Mouse (Mus musculus) spleen, postnatal 10 days (tissue): ENCODE results near the gene Ereg.
A peak's percentile ranks its signal among the peaks of the same experiment; 100 is the strongest.

ENCODE experiments used
- DNase-seq, 2 experiments: peaks; one replicate each; pipeline ENCODE4 v3.0.0; 2021 to 2022; ENCODE audit warnings: low spot score in 2 of 2

Gene Ereg

DNA sequence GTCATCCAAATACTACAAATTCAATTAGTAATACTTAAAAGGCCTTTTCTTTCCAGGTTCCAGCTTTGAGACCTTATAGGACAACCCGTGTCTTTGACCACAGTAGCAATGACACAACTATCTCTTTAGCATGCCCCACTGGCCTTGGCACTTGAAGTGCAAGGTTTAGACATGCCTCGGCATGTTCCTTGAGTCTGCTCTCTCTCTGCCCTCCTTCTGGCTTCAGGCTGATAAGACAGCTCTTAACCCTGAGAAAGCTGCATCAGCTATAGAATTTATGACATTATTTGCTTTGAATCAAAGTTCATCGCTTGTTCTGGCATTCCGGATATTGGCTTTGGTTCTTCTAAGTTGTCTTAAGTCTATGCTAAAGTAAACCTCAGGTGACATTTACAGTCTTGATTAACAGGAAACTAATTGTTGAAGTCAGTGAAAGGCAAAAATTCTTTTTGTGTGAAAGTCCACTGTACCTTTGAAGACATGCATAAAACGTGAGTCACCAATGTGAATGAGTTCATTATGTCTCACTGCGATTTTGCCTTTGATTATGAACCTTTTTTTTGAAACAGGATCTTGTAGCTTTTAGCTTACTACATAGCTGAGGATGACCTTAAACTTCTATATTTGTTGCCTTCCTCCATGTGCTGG is 35.7 kb downstream of the Ereg start:
- DNase-seq, result no peak

DNA sequence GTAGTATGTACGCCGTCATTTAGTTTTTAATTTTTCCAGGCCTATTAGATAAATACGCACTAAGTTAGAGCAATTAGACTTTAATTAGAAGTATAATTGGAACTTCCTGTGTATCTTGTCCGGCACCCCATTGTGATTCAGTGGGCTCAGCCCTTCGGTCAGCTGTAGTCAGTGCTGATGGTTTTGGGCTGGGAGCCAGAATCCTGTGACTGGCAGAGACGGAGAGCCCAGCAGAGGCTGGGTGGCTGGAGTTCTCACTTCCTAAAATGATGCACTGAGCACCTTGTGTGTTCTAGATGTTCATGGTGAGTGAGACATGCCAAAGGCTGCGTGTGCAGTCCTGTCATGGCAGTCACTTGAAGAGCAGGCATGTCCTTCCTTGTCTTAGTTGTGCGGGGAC is 36.6 kb downstream of the Ereg start:
- DNase-seq, result no peak

- no peak for DNase-seq
Observed at GRCm38 (mm10) chr5:91113967-91114366, 39.5 kb downstream of the Ereg start.

- DNase-seq, result no peak
Observed at GRCm38 (mm10) chr5:91114574-91114973, 40.2 kb downstream of the Ereg start.

GRCm38 (mm10) chr5:91118618-91119017 is 44.2 kb downstream of the Ereg start:
- DNase-seq, result no peak

- DNase-seq, result no peak
Observed at GRCm38 (mm10) chr5:91123404-91123803, 49.0 kb downstream of the Ereg start.

- no peak for DNase-seq
Observed at GRCm38 (mm10) chr5:91124140-91124539, 49.7 kb downstream of the Ereg start.

- no peak for DNase-seq
Observed at GRCm38 (mm10) chr5:91126623-91127022, 52.2 kb downstream of the Ereg start.

DNA sequence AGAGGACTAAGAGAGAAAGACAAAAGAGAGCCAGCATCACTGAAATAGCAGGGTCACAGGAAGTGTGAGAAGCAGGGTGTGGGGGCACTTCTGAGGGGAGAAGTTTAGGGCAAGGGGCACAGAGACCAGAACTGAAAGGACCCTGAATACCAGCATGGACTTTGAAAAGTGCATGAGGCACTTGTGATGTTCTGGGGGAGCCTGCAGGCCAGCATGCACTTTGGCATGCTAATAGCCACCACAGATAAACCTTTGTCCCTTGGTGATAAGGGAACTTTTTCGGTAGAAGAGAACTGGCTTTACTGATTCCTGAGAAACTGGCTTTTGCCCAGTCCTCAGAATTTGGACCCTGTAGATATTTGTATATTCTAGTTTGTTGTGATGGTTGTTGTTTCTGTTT is 60.5 kb downstream of the Ereg start:
- no peak for DNase-seq

DNA sequence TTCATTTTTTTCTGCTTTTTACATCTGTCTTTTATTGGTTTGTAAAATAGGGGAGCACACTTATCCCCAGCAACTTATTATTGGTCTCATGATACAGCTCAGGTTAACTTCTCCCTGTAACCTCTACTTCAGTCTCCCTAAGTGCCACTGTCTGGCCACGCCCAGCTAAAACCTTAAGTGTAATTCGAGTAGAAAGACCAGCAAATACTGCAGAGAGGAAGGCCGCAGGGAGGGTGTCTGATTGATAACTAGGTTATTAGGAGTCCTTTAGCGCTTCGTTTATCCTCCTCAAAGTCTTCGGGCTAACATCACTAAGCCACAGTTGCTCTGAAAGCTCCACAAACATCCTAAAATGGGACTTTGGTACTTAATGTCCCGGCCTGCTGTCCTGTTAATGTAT is 64.5 kb downstream of the Ereg start:
- DNase-seq, result no peak

GRCm38 (mm10) chr5:91139446-91139873 is 65.0 kb downstream of the Ereg start, which contains the start of gene Areg:
Gene Areg, plus strand, starts transcription at chr5:91139599.
- peak in 1 of 2 experiments; percentile 36 for DNase-seq

DNA sequence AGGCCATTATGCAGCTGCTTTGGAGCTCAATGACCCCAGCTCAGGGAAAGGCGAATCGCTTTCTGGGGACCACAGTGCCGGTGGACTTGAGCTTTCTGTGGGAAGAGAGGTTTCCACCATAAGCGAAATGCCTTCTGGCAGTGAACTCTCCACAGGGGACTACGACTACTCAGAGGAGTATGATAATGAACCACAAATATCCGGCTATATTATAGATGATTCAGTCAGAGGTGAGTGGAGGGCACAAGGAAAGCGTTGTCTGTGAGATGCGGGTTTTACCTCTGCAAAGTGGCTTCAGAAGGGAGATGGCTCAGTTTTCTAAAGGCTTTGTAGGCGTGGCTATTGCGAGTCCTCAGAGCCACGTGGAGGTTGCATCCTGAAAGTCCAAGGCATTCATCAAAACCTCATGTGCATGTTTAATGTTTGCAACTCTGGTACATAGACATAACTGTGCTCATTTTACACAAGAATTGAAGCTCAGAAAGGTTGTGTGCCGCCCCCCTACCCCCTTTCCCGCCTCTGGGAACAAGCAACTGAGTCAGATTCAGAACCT is 66.5 kb downstream of the Ereg start:
- no peak for DNase-seq
